In the genomic region with DNA sequence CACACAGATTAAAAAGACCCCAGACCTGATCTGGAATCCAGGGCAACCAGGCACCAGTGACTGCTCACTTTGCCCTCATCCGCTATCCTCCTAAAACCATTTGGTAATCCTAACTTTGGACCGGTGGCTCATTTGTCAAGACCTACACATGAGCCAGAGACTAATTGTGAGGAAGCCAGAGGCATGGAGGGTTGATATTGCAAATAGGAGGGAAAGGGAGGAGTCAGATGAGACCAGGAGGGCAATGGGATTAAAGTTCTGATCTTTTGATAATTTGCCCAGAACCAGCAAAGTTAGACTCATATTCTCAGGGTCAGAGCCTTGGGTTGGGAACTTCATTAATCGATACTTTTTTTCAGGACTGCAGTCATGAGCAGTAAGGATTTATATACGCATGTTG, we compare ENCODE assay signal across 17 mouse cellular contexts.
"Had no signal": no experiment of that assay in that cellular context is flagged by ENCODE, and none has a peak within 500 bp of the region (broad histone marks: within the 10 kb centered on the region; RNA-seq: fewer than 3 reads in every experiment).

No protein-coding gene starts in this region.

- H3K4me3 ChIP-seq: kidney, embryonic 15.5 days; limb, embryonic 12.5 days; limb, embryonic 15.5 days; liver, embryonic 13.5 days; midbrain, embryonic 12.5 days; midbrain, embryonic 15.5 days; neural tube, embryonic 12.5 days; neural tube, embryonic 15.5 days had no signal

- H3K9me3 ChIP-seq: kidney, embryonic 15.5 days; limb, embryonic 12.5 days; limb, embryonic 15.5 days; liver, embryonic 13.5 days; midbrain, embryonic 12.5 days; midbrain, embryonic 15.5 days; neural tube, embryonic 12.5 days; neural tube, embryonic 15.5 days had no signal

- H3K9ac ChIP-seq: kidney, embryonic 15.5 days; limb, embryonic 12.5 days; limb, embryonic 15.5 days; liver, embryonic 13.5 days; lung, embryonic 14.5 days; midbrain, embryonic 12.5 days; midbrain, embryonic 15.5 days; neural tube, embryonic 12.5 days; neural tube, embryonic 15.5 days had no signal

- H3K36me3 ChIP-seq: kidney, embryonic 15.5 days; liver, embryonic 13.5 days; midbrain, embryonic 12.5 days; midbrain, embryonic 15.5 days; neural tube, embryonic 12.5 days; neural tube, embryonic 15.5 days had no signal

- H3K4me2 ChIP-seq: kidney, embryonic 15.5 days; limb, embryonic 12.5 days; limb, embryonic 15.5 days; liver, embryonic 13.5 days; lung, embryonic 14.5 days; midbrain, embryonic 12.5 days; midbrain, embryonic 15.5 days; neural tube, embryonic 12.5 days; neural tube, embryonic 15.5 days had no signal

- DNase-seq: kidney, adult 11 months; kidney, adult 8-10 months; kidney, postnatal 10 days; kidney, postnatal 36 days; liver, embryonic 13.5 days; thymus, adult 2 months; thymus, postnatal 14 days; thymus, postnatal 4 days had no signal

- ATAC-seq: midbrain, embryonic 15.5 days had no signal

- H3K4me1 ChIP-seq: liver, embryonic 13.5 days; midbrain, embryonic 12.5 days; midbrain, embryonic 15.5 days; neural tube, embryonic 12.5 days had no signal

- H3K27ac ChIP-seq: limb, embryonic 12.5 days; liver, embryonic 13.5 days; macrophage; midbrain, embryonic 12.5 days; midbrain, embryonic 15.5 days; neural tube, embryonic 12.5 days; neural tube, embryonic 15.5 days had no signal

- H3K27me3 ChIP-seq: kidney, embryonic 15.5 days; limb, embryonic 12.5 days; limb, embryonic 15.5 days; midbrain, embryonic 12.5 days; midbrain, embryonic 15.5 days; neural tube, embryonic 12.5 days; neural tube, embryonic 15.5 days had no signal
